Mouse (Mus musculus): ENCODE results near the gene Syngr3.
"Not testable (repeated sequence)": the region's sequence is repeated elsewhere in the genome, so short reads cannot be mapped to it uniquely, and the experiment has no call there.

The Syngr3 gene

DNA sequence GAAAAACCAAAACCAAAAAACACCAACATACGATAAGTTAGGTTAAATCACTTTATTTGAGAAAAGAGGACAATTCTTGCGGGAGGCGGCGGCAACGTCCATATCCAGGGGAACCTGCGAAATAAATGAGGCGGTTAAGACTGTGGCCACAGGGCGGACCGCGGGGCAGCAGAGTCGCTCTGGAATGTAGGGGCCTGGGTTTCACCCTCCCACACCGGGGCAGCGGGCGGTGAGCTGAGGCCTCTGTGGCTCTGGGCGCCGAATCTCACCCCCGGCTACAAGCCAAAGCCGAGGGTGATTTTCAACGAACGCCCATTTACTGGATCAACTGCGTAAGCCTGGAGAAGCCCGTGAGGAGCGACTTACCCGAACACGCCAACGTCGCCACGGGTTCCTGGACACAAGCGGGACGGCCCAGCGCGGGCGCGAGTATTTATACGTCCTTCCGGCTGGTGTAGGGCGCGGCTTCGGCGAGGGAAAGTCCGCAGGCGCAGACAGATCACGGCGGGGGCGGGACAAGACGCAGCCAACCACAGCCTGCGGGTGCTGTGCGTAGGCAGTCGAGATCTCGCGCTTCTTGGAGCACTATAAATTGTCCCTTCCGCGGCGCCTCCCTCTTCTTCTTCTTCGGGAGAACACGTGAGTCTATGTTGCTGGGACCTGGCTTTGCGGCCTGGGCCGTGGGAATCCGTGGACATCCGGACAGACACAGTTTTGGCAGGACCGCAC lies 29.9 kb upstream of the Syngr3 start:
- DNase-seq (ENCODE audit: low spot score in 2 of 2) = peak; percentile 99

DNA sequence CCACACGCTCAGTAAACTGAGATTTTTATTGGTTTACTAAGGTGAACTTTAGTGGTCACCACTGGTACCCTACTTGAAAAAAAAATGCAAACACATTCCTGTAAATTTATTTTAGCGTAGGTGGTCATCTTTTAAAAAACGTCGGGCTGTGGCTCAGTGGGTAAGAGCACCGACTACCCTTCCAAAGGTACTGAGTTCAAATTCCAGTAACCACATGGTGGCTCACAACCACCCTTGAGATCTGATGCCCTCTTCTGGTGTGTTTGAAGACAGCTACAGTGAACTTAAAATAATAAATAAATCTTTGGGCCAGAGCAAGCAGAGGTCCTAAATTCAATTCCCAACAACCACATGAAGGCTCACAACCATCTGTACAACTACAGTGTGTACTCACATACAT lies 29.2 kb upstream of the Syngr3 start:
- not testable (repeated sequence) for DNase-seq (ENCODE audit: low spot score in 2 of 2)

DNA sequence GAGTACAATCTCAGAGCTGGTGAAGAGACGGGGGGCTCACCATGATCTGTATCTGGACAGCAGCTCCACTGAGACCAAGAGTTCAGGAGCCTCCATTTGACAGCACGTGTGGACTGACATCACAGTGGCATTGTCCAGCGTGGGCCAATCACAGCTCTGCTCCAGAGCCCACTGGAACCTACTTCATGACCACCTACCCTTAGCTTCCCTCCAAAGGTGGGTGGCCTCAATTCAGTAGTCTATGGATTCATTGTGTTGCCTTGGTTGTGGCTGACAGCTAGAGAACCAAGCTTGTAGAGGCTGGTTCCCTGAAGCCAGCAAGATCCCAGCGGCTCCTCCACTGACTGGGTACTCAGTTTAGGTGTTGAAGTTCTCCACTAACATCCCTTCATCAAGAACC lies 28.2 kb upstream of the Syngr3 start, which contains the start of the genes Rnf151 and Rps2:
Gene Rnf151, minus strand, starts transcription at position 121 of the 400 bp plus-strand sequence.
Gene Rps2, plus strand, starts transcription at position 174 of the 400 bp plus-strand sequence.
- no peak for DNase-seq (ENCODE audit: low spot score in 2 of 2)

- DNase-seq (ENCODE audit: low spot score in 2 of 2) = no peak
Observed at GRCm38 (mm10) chr17:24716166-24716682, 26.5 kb upstream of the Syngr3 start.

DNA sequence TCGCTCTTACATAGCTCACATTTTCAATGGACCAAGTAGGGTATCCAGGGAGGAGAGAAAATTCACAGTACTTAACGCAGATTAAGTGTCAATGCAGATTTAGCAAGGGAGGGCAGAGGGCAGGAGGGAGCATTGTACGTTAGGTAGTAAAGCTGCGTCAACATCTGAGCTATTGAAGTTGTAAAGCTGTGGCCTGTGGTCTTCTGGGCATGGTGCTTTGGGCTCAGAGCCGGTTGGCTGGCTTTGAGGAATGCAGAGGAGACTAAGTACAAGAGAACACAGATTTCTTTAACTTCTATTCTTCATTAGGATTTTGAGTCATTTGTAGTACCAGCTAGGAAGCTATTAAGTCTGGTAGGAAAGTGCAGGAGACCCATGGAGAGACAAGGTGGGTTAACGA lies 25.8 kb upstream of the Syngr3 start:
- DNase-seq (ENCODE audit: low spot score in 2 of 2) = no peak

- no peak for DNase-seq (ENCODE audit: low spot score in 2 of 2)
Observed at GRCm38 (mm10) chr17:24708646-24709045, 18.9 kb upstream of the Syngr3 start.

GRCm38 (mm10) chr17:24707801-24708425 lies 18.2 kb upstream of the Syngr3 start:
- DNase-seq (ENCODE audit: low spot score in 2 of 2) = peak in 1 of 2 experiments; percentile 25

DNA sequence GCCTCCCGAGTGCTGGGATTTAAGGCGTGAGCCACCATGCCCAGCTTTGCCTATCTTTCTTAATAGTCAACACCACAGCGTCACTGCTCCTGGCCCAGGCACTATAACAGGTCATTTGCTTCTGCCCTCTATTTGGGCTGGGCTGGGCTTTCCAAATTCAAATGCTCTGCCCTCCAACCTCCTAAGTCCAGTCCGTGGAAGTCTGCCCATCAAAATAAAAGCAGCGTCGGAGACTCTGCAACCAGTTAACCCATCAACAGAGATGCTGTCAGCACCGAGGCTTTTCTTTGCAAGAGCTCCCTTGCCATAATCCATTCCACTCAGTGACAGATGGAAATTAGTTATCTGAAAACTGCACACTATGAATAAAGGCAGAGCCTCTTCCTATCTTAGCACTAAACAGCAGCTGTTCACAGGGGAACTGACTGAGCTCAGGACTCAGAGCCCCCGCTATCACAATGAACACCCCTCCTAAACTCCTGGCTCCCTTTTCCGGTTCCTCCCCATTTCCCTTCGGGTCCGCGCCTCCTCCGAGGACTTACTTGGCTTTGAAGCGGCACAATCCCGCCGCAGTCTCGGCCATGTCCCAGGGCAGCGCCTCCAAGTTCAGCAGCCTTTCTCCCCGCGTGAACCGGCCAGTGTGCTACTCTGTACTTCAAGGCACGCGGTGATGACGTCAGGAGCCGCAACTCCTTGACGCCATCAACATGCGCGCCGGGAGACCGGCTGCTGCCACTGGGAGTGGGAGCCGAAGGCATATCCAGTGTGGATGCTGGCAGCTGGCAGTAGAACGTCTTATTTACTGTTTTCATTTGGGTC lies 17.4 kb upstream of the Syngr3 start, which contains the start of gene Tbl3:
Gene Tbl3, minus strand, starts transcription at position 679 of the 819 bp plus-strand sequence.
- peak; percentile 97 to 98 for DNase-seq (ENCODE audit: low spot score in 2 of 2)

- DNase-seq (ENCODE audit: low spot score in 2 of 2) = no peak
Observed at GRCm38 (mm10) chr17:24705821-24706220, 16.1 kb upstream of the Syngr3 start.

GRCm38 (mm10) chr17:24701251-24701650 lies 11.5 kb upstream of the Syngr3 start:
- DNase-seq (ENCODE audit: low spot score in 2 of 2) = no peak

GRCm38 (mm10) chr17:24699473-24699872 lies 9.7 kb upstream of the Syngr3 start:
- no peak for DNase-seq (ENCODE audit: low spot score in 2 of 2)

GRCm38 (mm10) chr17:24698715-24699114 lies 9.0 kb upstream of the Syngr3 start:
- no peak for DNase-seq (ENCODE audit: low spot score in 2 of 2)

GRCm38 (mm10) chr17:24697985-24698384 lies 8.2 kb upstream of the Syngr3 start:
- no peak for DNase-seq (ENCODE audit: low spot score in 2 of 2)

DNA sequence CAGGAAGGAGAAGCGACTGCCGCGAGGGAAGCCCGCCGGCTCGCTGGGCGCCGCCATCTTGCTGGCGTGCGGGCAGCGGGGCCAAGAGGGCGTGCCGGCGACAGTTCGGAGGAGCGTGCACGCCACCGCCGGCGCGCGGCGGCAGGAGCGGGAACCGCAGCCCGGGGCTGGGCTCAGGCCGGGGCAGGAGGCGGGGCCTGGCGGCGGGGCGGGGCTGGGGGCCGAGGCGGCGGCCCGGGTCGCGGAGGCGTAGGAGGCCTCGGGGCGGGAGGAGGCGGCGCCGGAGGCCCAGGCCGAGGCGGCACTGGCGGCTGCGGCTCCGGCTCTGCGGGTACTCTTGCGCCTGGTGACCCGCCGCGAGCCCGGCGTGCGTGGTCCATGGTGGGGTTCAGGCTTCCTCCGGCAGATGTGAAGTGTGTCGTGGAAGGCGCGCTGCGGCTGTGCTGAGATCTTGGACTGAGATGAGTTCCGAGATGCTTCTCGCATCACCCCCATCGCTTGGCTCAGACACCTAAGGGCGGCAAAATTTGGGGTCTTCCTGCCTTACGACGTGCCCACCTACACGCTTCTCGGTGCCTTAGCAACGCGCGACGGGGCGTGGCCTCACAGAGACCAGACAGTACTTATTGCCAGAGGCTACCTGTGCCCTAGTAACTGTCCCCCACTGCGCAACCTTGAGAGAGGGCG lies 6.4 kb upstream of the Syngr3 start, which contains the start of the genes Gfer and Noxo1:
Gene Gfer, minus strand, starts transcription at position 146 of the 687 bp plus-strand sequence.
Gene Noxo1, plus strand, starts transcription at position 224 of the 687 bp plus-strand sequence.
- peak; percentile 72 to 75 for DNase-seq (ENCODE audit: low spot score in 2 of 2)

DNA sequence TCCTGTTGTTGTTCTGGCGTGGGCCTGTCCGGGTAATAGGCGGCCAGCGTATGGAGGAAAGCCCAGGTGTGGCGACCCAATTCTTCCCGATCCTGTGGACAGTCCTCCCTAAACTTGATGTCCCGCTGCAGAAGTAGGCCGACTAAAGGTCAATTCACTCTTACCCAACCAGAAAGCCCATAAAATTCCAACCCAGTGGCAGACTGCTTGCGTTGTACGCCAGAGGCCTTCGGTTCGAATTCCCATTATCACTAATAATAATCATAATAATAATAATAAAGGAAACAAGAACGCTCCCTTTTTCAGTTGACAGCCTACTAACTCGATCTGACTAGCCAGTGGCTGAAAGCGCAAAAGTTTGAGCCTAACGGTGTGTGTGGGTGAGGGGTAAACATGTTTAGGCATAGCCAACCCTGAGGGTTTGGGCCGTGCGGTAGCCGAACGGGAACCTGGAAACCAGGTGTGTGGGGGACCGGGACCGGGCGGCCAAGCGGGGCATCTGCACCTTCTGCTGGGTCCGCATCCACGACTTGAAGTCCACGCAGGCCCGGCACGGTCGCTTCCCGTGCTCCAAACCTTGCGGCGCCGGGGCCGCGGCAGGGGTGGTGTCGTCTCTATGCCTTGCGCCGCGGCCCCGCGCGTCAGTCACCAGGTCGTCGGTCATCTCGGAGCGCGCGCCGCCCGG lies 5.7 kb upstream of the Syngr3 start:
- no peak for DNase-seq (ENCODE audit: low spot score in 2 of 2)

GRCm38 (mm10) chr17:24692385-24692784 lies 2.6 kb upstream of the Syngr3 start:
- DNase-seq (ENCODE audit: low spot score in 2 of 2) = no peak

- DNase-seq (ENCODE audit: low spot score in 2 of 2) = no peak
Observed at GRCm38 (mm10) chr17:24687599-24687998, 2.2 kb downstream of the Syngr3 start.

- DNase-seq (ENCODE audit: low spot score in 2 of 2) = peak in 1 of 2 experiments; percentile 39
Observed at GRCm38 (mm10) chr17:24687146-24687595, 2.6 kb downstream of the Syngr3 start.

DNA sequence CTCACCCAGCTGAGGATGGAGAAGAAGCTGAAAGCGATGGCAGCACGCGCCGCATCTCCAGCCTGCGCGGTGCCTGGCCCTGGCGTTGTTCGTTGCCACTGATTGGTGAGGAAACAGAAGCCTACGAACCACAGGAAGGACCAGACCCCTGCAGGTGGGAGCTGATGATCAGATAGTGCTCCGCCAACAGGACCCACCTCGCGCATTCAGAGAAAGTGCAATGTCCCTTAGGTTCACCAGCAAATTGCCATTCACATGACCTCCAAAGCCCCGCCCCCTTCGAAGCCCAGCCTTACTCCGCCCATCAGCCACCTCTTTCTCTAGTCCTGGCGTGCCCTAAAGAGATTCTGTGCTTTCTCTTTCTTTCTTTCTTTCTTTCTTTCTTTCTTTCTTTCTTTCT lies 3.2 kb downstream of the Syngr3 start:
- no peak for DNase-seq (ENCODE audit: low spot score in 2 of 2)

DNA sequence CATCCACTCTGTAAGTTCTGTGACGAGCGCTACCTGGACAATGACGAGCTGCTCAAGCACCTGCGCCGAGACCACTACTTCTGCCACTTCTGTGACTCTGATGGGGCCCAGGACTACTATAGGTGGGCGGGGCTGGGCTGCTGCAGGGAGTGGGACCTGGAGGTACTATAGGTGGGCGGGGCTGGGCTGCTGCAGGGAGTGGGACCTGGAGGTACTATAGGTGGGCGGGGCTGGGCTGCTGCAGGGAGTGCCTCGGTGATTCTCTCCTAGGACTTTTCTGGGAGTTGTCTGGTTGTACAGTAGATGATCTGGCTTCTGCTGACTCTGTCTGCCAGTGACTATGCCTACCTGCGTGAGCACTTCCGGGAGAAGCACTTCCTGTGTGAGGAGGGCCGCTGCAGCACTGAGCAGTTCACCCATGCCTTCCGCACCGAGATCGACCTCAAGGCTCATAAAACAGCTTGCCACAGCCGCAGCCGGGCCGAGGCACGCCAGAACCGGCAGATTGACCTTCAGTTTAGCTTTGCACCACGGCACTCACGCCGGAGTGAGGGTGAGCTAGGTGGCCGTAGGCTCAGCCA lies 12.2 kb downstream of the Syngr3 start:
- no peak for DNase-seq (ENCODE audit: low spot score in 2 of 2)
